ENCODE assay signal across 21 mouse cellular contexts in the genomic region with DNA sequence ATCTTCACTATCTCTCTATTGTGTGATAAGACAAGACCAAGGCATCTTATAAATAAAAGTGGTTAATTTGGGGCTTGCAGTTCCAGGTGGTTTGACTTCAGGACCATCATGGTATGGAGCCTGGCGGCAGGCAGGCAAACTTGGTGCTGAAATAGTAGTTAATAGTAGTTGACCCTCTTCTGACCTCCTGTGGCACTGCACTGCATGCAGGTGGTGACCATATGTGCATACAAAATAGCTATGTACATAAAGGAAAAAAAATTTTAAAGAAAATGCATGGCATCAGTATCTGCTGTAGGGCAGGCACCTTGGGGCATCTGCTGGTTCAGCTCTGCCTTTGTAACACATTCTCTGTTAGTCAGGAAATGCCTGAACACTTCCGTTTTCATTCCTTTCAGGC. TPM values are rescaled to one million over a fixed set of nuclear protein-coding genes. Genes with fewer than 3 reads are reported as not detected.
DNase-seq lines count a peak whose midpoint lies in the region; ATAC-seq and TF ChIP-seq lines count a peak whose summit lies in the region.
"Had no signal": no experiment of that assay in that cellular context is flagged by ENCODE, and none has a peak within 500 bp of the region (broad histone marks: within the 10 kb centered on the region; RNA-seq: fewer than 3 reads in every experiment).

No protein-coding gene starts in this region.

- no peak overlapping the region for H3K4me3 ChIP-seq in gastrocnemius, adult 2 months
- H3K4me3 ChIP-seq in limb, embryonic 12.5 days (replicated peaks): no peak overlapping the region
- H3K4me3 ChIP-seq: embryonic facial prominence, embryonic 13.5 days; forebrain, embryonic 12.5 days; heart, embryonic 10.5 days; heart, embryonic 15.5 days; hindbrain, embryonic 10.5 days had no signal

- WGBS in limb, embryonic 12.5 days: 33% methylated on average over 2 of the region's 2 CpGs

- intact Hi-C loops in gastrocnemius, adult 2 months (cut with DNase I): no loop called here
- intact Hi-C loops in gastrocnemius, postnatal 36 days (cut with DNase I): loop anchor here (5.0 kb wide), 1 partner anchor 33 kb away; no protein-coding TSS in a partner anchor

- no peak for TF ChIP-seq CTCF in gastrocnemius, adult 2 months (IDR thresholded peaks at IDR 0.05)

- H3K27ac ChIP-seq in gastrocnemius, adult 2 months: peak overlapping the region; percentile 83
- no peak overlapping the region for H3K27ac ChIP-seq in limb, embryonic 12.5 days
- H3K27ac ChIP-seq: embryonic facial prominence, embryonic 13.5 days; forebrain, embryonic 12.5 days; heart, embryonic 10.5 days; heart, embryonic 15.5 days; hindbrain, embryonic 10.5 days had no signal

- no peak for DNase-seq in gastrocnemius, adult 2 months
- DNase-seq in gastrocnemius, postnatal 36 days: no peak
- peak; percentile 34 for DNase-seq in embryo, embryonic 11 days
- peak; percentile 55 for DNase-seq in forelimb bud, embryonic 11.5 days (ENCODE audit: low read depth, low spot score)
- no peak for DNase-seq in retina, embryonic 14.5 days (ENCODE audit: low spot score)
- no peak for DNase-seq in cerebellum, adult 11-12 months
- no peak for DNase-seq in kidney, adult 9 months
- DNase-seq: adrenal gland, postnatal 14 days; cerebellum, adult 2 months; cerebellum, postnatal 14 days; heart, adult 18-20 months; kidney, adult 18-20 months had no signal

- no peaks in the 10 kb centered on the region for H3K27me3 ChIP-seq in limb, embryonic 12.5 days
- H3K27me3 ChIP-seq: embryonic facial prominence, embryonic 13.5 days; forebrain, embryonic 12.5 days; heart, embryonic 15.5 days had no signal

- H3K9ac ChIP-seq in limb, embryonic 12.5 days (replicated peaks): no peak overlapping the region
- H3K9ac ChIP-seq: embryonic facial prominence, embryonic 13.5 days; forebrain, embryonic 12.5 days; heart, embryonic 15.5 days had no signal

- no peaks in the 10 kb centered on the region for H3K9me3 ChIP-seq in limb, embryonic 12.5 days
- H3K9me3 ChIP-seq: embryonic facial prominence, embryonic 13.5 days; forebrain, embryonic 12.5 days; heart, embryonic 10.5 days; heart, embryonic 15.5 days; hindbrain, embryonic 10.5 days had no signal

- peaks cover 6% of the 10 kb centered on the region; the same call in 1 of the 2 replicates for H3K4me1 ChIP-seq in limb, embryonic 12.5 days (replicated peaks)
- H3K4me1 ChIP-seq: embryonic facial prominence, embryonic 13.5 days; forebrain, embryonic 12.5 days; heart, embryonic 10.5 days; heart, embryonic 15.5 days; hindbrain, embryonic 10.5 days had no signal

- no peak overlapping the region for H3K4me2 ChIP-seq in limb, embryonic 12.5 days
- H3K4me2 ChIP-seq: embryonic facial prominence, embryonic 13.5 days; forebrain, embryonic 12.5 days; heart, embryonic 15.5 days had no signal

- H3K36me3 ChIP-seq in limb, embryonic 12.5 days: peaks cover 65% of the 10 kb centered on the region

- ATAC-seq in limb, embryonic 12.5 days (ENCODE audit: insufficient number of reproducible peaks, insufficient read depth, low FRiP score, low TSS enrichment, low read depth): peak; percentile 26
- ATAC-seq: activated CD4-positive, CD25-positive, alpha-beta regulatory T cell, adult 4 months; forebrain, embryonic 16.5 days; hindbrain, embryonic 16.5 days had no signal

RNA-seq across cellular contexts. Expression of gene B3galnt2, which starts 36.1 kb away (rescaled TPM):
- 10 to 100 TPM; 88.5 to 89.4 TPM for total RNA-seq in gastrocnemius, adult 2 months (2021)
- 10 to 100 TPM; 63.5 to 64.6 TPM for total RNA-seq in gastrocnemius, postnatal 36 days (2021)
- polyA plus RNA-seq in limb, embryonic 12.5 days (2016; fragmentation: Nextera tagmentation; extraction: Ambion mirVana): 53.4 and 55.0 TPM in 2 replicates

RNA-seq across cellular contexts. Expression of gene Tbce, which starts 49.0 kb away (rescaled TPM):
- total RNA-seq in gastrocnemius, adult 2 months (2021): 10 to 100 TPM; 16.6 to 18.9 TPM
- total RNA-seq in gastrocnemius, postnatal 36 days (2021): 10 to 100 TPM; 12.9 to 15.1 TPM
- polyA plus RNA-seq in limb, embryonic 12.5 days (2016; fragmentation: Nextera tagmentation; extraction: Ambion mirVana): 58.3 and 61.8 TPM in 2 replicates

Comparison
In these comparisons a context has a peak if more than half of its experiments do, and no peak if none do; other contexts are left out.
1. DNase-seq: peak in embryo, embryonic 11 days (single experiment) and forelimb bud, embryonic 11.5 days (single experiment); none in gastrocnemius, adult 2 months (single experiment), gastrocnemius, postnatal 36 days (0 of 2), retina, embryonic 14.5 days (single experiment), cerebellum, adult 11-12 months (single experiment) and kidney, adult 9 months (single experiment).